Mouse (Mus musculus) R1 (cell line): ENCODE measurements at regions not wholly inside any gene's neighbourhood (a gene's known extent, or its start where the extent isn't known, plus 50 kb on each side); places are given as distances from the start of the nearest gene placed in this dataset.

Experiments used
- DNase-seq: peaks from one replicate; pipeline ENCODE4 v3.0.0-alpha.2; 2018; ENCODE audit warnings: low read depth, low spot score

DNA sequence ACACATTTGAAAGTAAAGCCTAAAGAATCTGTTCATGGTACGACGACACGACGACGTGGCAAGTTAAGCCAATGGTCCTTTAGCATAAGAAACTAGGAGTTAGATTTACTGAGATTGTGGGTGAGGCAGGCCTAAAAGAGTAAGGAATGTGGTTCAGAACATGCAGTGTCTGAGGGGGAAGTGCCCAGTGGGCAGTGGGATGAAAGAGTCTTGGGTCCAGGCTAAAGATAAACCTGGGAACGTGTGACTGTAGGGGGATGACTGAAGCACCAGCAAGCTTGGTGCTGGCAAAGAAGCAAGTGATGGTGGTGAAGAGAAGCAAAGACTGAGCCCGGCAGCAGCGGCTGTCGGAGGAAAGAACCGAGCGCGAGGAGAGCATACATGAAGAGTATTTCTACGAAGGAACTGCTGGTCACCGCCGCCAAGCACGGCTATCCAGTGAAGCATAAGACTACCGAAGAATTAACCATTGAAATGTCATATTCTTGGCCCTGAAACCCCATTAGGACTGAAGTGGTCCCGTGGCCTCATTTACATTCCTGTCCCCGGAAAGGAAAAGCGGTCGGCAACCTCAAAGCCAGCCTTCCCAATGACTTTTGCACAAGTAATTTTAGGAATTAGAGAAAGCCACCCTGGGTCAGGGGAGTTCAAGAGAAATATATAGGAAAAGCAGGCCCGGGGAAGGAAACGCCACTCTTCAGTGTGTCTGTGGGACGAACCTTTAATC is 76.2 kb upstream of the Armc2 start:
- no peak for DNase-seq

DNA sequence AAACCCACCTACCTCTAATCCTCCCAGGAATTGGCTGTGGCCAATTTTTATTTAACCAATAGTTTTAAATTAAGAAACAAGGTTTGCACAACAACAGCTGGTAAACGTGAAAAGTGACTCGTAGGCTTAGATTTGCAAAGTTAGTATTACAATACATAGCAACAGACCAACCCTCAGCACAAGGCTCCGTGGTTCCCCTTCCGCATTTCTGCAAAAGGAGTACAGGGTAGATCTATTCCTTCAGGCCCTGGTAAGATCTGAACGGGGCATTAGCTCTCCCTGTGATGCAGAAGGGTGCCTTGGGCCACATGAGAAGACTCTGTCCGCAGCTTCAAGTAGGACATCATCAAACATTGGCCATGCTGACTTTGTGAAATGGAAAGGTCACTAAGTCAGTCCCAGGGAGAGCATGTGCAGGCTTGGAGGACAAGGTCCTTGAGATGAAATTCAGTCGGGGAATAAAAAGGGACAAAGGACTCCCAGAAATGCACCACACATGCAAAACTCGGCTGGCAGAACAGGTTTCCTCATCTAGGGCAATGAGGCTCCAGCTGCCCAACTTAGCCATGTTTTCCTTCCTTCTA is 75.0 kb upstream of the Armc2 start:
- no peak for DNase-seq

DNA sequence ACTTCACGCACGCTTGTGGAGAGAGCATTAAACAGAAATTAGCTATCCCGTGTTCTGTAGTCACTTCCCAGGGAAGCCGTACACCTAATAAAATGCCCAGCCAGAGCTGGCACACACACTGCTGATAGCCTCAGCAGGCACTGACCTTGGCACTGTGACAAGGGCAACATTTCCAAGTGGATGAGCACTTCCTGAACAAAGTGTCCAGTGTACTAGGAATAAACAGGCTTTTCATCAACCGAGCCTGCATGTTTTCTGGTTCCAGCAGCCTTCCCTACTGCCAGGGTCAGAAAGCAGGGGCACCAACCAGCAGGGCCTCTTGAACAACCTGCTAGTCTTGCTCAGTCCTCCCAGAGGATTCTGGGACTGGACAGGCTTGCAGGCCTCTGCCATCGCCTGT is 74.3 kb upstream of the Armc2 start:
- DNase-seq = no peak

DNA sequence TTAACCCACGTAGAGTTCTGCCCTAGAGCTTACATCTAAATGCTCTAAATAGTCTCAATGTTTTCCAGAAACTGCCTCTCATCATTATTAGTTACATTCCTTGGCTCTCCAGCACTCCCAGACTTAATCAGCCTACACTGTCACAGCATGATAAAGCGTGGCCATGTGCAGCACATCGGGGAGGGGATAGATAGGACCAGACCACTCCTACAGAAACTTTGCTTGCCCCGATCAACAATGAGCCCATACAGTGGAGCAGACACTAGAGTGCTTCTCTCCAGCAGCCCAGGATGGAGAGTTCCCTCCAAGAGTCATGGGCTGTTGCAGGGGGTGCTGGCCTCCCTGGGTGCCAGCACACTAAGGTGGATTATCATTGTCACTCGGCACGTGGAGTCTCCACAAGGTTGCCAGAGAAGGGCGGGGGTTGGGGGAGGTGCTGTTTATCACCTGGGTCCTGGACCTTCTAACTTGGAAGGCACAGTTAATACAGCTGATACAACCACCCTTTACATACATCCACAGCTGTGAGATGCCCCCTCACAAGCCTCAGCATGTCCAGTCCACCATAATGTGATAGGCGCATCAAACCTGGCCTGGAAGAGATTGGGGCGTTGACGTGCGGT is 73.4 kb upstream of the Armc2 start:
- no peak for DNase-seq

DNA sequence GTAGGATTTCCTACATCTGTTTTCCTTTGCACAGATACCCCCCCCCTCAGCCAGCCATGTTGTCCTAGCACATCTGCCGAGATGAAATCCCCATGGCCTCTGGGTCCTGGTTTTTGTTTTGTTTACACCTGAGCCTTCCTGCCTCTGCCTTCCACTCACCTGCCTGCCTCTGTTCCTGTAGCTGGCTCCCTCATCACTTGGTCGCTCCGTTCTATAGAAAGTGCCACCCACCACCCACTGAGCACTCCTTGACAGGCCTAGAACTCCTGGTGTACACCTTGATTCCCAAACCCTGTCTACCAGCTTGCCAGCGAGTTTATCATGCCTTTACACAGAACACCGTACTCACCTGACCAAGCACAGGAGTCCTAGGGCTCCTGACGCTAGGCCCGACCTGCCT is 72.6 kb upstream of the Armc2 start:
- no peak for DNase-seq

DNA sequence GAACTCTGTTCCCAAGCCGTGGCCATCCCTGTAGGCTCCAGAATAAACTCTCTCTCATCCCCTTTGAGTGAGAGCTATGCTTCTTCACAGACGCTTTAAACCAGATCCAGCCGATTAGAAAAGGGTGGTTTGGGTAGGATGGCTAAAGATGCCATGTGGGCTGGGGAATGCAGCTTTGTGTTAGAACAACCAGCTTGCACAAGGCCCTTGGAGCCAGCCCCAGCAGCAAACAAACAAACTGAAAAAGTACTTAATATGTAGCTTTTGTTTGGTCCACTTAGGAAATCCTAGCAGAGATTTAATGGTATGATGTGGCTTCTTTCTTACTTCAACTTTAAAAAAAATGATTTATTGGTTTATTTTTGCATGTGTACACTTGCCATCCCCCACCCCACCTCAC is 71.9 kb upstream of the Armc2 start:
- DNase-seq = no peak

DNA sequence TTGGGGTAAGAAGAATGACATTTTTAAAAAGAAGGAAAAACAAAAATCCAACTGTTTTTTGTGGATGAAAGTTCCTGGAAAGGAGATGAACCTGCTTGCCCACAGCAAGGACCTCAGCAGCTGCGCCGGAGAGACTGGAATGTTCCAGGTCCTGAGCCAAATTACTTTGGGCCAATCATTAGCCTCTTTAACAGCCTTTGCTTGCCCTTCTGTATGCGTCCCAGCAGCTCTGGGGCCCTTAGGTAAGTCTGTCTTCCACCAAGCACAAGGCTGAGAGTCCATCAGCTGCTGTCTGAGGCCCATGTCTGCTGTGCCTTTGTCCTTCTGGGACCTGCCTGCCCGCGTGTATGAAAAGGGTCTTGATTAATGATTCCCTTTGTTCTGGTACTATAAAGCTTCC is 71.4 kb upstream of the Armc2 start:
- no peak for DNase-seq

DNA sequence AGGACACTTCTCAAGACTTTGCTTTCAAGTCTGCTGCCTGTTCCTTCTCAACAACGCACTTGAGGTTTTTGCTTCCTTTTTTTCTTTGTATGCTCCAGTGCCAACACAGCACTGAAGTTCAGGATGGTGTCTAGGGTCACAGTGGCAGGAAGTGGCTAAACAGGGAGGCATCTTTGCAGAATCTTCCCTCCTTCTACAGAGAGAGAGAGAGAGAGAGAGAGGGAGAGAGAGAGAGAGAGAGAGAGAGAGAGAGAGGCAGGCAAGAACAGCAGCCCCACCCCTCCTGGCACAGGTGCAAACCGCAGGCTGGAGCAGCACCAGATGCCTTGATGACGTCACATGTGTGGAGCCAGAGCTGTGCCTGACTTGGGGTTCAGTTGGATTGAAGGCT is 71.0 kb upstream of the Armc2 start:
- DNase-seq = no peak

DNA sequence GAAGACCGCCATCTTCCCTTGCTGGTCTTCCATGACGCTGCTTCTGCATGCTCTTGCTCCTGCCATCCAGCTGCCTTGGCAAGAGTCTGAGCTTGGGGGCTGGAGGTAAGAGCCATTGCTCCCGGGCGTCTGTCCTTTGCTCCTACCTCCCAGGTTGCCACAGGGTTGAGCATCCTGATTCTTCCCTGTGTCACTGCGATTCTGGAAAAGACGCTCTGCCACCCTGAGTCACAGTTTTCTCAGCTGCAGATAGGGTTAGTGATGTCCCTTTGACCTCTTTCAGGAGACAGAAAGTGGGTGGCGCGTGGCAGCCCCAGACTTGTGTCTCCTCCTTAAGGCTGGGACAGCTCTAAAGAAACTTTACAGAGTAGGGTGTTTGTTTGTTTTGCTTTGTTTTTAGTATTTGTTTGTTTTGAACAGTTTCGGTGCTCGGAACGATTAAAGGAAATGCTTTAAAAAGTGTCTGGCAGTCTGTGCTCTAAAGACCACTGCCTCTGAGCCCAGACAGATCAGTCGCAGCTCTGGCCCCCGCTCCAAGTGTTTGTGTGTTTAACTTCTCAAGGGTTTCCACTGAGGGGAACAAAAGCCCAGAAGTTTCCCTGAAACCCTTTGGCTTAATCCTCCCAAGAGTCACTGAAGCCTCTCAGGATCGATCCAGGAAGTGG is 70.5 kb upstream of the Armc2 start:
- no peak for DNase-seq

DNA sequence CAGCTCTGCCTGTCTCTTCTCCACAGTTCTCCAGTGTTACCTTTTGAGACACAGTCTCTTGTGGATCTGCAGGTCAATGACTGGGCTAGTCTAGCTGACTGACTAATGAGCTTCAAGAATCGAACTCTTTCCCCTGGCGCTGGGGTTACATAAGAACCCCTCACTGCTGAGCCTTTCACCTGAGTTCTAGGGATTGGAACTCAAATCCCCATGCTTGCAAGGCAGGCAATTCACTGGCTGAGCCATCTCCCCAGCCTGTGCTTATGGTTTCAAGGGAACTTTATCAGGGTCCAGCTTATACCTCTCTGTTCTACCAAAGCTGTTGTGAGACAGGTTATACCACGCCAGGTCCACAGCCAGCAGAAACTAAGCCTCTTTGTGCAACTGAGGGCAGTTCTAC is 69.7 kb upstream of the Armc2 start:
- DNase-seq = no peak

DNA sequence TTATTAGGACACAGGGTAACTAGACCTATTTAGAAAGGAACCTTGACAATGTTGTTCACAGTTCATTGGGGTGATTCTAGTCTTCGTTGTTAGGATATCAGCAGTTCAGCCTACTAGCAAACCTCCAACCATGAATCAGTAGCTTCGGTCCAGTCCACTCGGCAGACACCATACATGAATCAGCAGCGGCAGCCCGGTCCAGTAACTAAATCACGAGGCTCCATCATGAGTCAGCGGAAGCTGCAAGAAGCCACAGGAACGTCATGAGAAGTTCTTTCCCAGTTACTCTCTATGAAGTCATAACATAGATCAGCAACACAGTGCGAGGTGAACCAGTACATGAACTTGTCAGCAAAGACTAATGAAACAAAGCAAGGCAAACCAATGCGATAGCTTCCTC is 68.4 kb upstream of the Armc2 start:
- DNase-seq = no peak

DNA sequence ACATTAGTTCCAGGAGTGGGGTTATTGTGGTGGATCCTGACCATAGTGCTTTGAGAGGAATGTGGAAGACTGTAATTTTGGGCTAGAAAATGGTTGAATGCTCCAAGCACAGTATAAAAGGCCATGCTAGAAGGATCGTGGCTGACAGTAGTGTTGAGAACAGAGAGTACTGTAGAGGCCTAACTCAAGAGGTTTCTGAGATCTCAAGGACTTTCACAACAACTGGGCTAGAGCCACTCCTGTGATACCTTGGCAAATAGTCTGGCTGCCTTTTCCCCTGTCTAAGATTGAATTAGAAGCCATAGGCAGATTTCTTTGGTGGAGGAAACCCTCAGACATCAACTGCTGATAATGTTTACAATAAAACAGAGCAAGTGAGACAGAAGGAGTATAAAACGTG is 67.1 kb upstream of the Armc2 start:
- no peak for DNase-seq

DNA sequence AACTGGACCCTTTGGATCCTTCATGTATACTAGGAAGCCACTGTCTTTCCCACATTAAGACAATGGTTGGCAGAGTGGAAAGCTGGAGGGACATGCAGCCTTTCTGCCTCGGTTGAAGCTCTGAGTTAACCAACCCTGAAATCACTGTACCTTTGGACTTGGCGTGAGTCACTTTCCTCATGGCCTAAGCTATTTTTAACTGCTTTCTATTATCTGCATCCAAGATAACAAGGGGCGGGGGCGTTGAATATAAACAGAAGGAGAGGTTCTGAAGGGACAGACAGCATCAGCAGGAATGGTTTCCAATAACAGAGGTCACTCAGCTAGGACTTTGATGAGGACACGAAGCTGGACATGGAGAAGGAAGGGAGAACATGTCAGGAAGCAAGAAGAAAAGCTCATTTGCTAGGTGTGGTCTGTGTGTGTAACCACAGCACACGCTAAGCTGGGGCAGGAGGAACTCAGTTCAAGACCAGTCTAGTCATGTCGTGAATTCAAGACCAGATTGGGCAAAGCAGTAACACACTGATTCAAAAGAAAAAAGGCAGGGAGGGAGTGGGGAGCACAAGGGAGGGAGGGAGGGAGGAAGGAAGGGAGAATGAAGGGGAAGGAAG is 64.1 kb upstream of the Armc2 start:
- DNase-seq = no peak

DNA sequence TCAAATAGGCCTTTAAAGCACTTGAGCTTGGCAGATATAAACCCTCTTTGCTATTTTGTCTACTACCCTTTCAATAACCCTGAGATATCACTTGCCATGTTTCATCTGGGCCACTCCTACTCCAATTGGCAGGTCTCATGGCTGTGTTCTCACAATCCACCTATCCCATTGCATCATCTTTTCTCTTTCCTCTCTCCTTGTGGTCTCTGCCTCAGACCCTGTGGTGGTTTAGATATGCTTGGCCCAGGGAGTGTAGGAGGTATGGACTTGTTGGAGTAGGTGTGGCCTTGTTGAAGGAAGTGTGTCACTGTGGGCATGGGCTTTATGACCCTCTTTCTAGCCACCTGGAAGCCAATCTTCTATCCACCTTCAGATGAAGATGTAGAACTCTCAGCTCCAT is 61.5 kb upstream of the Armc2 start:
- no peak for DNase-seq

DNA sequence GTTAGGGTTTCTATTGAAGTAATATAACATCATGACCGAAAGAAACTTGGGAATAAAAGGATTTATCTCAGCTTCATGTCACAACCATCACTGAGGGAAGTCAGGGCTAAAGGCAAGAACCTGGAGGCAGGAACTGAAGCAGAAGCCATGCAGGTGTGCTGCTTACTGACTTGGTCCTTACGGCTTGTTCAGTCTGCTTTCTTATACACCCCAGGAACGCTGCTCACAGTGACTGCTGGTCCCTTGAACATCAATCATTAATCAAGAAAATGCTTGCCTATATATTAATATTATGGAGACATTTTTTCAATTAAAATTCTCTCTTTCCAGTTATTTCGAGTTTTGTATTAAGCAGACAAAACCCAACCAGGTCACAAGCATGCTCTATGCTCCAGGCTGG is 58.5 kb upstream of the Armc2 start:
- no peak for DNase-seq

DNA sequence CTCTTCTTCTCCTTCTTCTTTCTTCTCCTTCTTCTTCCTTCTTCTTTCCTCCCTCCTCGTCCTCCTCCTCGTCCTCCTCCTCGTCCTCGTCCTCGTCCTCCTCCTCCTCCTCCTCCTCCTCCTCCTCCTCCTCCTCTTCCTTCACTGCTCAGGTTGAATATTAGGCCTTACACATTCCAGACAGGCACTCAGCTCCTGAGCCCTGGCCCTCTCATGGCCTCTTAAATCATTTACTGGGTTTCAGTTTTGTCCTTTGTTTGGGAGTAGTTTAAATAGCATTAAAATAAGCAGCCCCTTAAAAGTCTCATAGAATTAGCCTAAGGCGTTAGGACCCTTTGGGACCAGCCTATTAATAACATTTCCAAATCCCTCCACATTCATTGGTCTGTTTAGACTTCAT is 57.3 kb upstream of the Armc2 start:
- no peak for DNase-seq

DNA sequence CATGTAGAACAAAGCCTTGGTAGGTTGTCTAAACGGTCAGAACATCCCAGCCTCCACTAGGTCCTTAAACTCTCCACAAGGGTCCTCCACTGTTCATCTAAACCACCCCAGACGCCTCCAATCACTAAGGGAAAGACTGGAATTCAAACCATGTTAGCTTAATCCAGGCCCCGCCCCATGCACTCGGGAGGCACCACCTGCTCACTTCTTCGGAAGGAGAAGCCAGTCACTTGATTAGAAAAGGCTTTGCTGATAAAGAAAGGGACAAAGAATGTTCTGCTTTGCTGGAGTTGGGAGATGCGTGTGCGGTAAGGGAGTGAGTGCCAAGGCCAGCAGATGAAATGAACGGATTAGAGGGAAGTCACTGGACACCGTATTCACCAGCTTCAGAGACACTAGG is 54.5 kb upstream of the Armc2 start:
- DNase-seq = peak; percentile 87

DNA sequence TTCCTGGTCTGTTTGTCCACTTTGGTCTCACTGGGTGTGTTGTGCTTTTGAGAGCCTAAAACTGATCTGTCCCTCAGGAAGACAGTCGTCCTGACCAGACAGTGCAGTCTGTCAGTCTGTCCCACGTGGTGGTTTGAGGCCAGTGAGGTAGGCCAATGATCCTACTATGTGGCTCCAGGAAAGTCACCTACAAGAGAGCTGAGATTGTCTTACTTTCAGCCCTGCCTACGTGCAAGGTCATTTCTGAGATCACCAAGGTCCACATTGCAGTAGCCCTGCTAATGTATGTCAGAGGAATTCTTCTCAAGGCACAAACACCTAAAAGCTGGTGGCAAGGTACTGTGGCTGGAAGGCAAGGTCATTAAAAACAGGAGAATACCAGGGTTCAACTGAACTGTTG is 53.9 kb upstream of the Armc2 start:
- DNase-seq = no peak

DNA sequence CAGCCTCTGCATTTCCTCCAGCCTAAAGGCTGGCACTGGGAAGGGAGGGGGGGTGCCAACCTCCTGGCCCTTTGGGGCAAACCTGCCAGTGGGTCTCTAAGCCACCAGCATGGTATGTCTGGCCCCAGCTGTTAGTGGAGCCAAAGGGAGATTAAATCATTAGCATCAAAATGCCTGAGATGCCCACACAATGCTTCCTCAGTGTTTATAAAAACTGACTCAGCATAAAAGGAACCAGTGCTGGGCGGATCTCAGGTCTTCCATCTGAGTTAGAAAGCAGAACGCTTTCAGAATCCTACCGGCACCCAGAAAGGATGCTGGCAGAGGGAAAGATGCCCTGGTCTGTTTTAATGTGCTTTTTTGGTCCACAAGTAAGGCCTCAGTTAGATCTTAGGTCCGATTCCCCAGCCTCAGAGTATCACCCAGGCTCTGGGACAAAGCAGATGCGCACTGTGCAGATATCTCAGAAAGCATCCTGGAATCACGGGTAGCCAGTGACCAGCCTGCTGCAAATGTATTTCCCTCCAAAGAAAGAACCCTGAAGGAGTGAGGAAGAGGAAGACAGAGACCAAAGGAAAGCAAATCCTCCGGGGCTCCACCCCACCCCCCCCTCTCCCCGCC is 53.3 kb upstream of the Armc2 start:
- DNase-seq = peak; percentile 65

DNA sequence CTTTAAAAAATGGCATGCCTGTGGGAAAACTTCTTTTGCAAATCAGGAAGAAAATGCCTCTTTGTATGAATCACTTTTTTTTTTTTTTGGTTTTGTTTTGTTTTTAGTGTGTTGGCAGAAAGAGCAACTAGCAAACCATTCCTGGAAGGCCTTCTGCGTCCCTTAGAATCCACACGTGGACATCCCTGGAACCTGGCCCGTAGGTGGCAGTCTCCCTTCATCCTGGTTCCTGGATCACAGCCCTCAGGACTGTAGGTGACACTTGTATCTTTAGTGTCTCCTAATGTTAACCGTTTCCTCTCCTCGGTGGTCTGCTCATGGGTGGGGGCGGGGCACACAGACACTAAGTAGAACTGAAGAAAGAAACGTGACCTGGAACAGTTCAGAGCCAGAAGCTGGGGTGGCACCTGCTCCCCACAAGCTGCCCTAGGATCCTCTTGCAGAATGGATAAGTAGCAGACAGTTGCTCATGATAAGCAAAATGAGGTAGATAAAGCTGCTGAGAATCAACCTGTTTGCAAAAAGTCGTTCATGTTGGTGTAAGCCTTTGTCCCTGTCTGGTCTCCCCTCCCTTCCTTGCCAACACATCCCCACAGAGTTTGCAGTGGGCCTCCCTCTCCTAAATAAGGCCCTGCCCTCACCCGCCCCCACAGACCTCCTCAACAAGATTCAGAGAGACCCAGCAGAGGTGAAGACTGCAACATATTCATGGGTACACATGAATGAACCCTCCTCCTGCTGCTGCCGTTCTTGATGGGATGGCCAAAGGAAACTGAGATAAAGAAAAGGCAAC is 52.6 kb upstream of the Armc2 start:
- DNase-seq = no peak

DNA sequence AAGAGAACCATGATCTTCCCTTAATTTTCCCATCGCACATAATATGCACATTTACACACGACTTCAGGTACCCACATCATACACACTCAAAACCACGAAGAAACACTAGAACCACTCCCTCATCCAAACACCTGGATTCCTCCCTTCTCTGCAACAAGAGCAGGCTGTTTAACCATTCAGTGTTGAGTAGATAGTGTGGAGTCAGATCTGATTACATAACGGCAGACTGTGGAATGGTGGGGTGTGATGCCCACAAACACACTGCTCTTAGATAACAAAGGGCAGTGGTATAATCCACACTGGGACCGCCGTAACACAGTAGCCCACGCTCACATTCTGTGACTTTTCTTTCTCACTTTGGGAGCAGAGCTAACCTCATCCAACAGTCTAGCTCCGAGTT is 51.5 kb upstream of the Armc2 start:
- no peak for DNase-seq
